Mouse (Mus musculus): ENCODE measurements at regions not wholly inside any gene's neighbourhood (a gene's known extent, or its start where the extent isn't known, plus 50 kb on each side); places are given as distances from the start of the nearest gene placed in this dataset.

DNA sequence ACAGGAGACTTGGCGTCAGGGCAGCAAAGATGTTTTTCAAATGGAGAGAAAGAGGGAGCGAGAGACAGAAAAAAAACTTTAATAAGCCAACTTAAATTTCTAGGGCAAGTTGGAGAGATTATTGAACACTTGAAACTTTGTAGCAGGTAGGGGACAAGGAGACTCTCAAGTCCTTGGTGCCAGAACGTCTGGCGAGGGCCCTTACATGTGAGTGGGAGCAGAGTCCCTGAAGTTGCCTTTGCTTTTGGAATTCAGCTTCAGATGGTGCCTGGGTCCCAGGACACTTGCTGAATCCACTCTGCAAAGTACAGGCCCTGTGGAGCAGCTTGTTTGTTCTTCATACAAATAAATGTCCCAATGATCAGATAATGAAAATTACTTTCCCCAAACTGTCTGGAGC, 693.2 kb upstream of the Adgrl2 start:
- H3K36me3 ChIP-seq (replicated peaks in 1 of 2; ENCODE audit: control insufficient read depth in 1 of 2, insufficient read depth in 1 of 2, low read length in 1 of 2), result no peaks in the 10 kb centered on the region
- no peaks in the 10 kb centered on the region for H3K27me3 ChIP-seq (replicated peaks)
- H3K4me1 ChIP-seq (ENCODE audit: control insufficient read depth in 1 of 2, insufficient read depth in 2 of 2), result no peaks in the 10 kb centered on the region
- H3K4me2 ChIP-seq (ENCODE audit: insufficient read depth, low read depth, poor library complexity, severe bottlenecking), result no peak overlapping the region
- dilution Hi-C loops (cut with MboI; ENCODE audit: extremely low pct_ligation_motif_present, extremely low pct_unique_long_range_greater_than_20kb, low sequenced_read_pairs), result no loop called here
- in situ Hi-C loops (cut with MboI; ENCODE audit: low pct_ligation_motif_present, low pct_unique_long_range_greater_than_20kb, low sequenced_read_pairs), result no loop called here
- H3K9ac ChIP-seq (ENCODE audit: insufficient read depth, low read depth), result no peak overlapping the region
- H3K27ac ChIP-seq (ENCODE audit: insufficient read depth, low read depth), result no peak overlapping the region
- H3K9me3 ChIP-seq (replicated peaks; ENCODE audit: low read length), result no peaks in the 10 kb centered on the region
- H3K79me2 ChIP-seq (replicated peaks; ENCODE audit: control insufficient read depth, extremely low read depth, insufficient read depth, poor library complexity, severe bottlenecking), result no peaks in the 10 kb centered on the region
- H3K4me3 ChIP-seq (replicated peaks in 1 of 3; ENCODE audit: low read depth in 2 of 3, low read length in 2 of 3, poor library complexity in 1 of 3), result no peak overlapping the region
- DNase-seq (ENCODE audit: extremely low read depth), result no peak
- no peak for TF ChIP-seq EP300 (IDR thresholded peaks at IDR 0.05; ENCODE audit: low read length)
- no peak for TF ChIP-seq CHD2 (IDR thresholded peaks at IDR 0.05; ENCODE audit: low read length)
- TF ChIP-seq POLR2A (IDR thresholded peaks at IDR 0.05; ENCODE audit: low read depth, low read length), result no peak

DNA sequence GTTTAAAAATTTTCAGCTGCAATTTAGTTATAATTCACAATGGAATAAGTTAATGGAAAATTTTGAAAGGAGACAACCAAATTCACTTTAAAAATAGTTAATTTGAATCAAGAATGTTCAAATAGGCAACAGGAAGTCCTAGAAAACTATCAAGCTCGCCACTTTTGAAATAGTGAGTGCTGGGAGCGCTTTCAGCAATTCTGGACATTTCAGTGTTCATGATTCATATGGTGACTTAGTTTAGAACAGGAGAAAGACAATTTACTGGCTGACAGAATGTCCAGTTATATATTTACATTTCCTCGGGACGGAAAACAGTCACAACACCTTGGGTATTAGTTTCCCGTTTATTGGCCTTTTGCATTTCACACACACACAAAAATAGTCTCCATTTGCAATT, 691.9 kb upstream of the Adgrl2 start:
- no peak for TF ChIP-seq ETS1 (conservative IDR thresholded peaks at IDR 0.05; ENCODE audit: low read depth, low read length)
- no peak for TF ChIP-seq E2F4 (IDR thresholded peaks at IDR 0.05; ENCODE audit: insufficient replicate concordance, low read depth, low read length)
- TF ChIP-seq HCFC1 (IDR thresholded peaks at IDR 0.05; ENCODE audit: low read depth, low read length), result no peak
- TF ChIP-seq MXI1 (IDR thresholded peaks at IDR 0.05; ENCODE audit: low read depth, low read length), result no peak
- no peak for TF ChIP-seq CHD2 (IDR thresholded peaks at IDR 0.05; ENCODE audit: low read length)
- TF ChIP-seq ELF1 (IDR thresholded peaks at IDR 0.05; ENCODE audit: low read depth, low read length), result no peak
- TF ChIP-seq JUND (conservative IDR thresholded peaks at IDR 0.05; ENCODE audit: low read depth, low read length), result no peak
- no peak for TF ChIP-seq SMC3 (IDR thresholded peaks at IDR 0.05; ENCODE audit: low read depth, low read length)
- H3K27me3 ChIP-seq (replicated peaks), result no peaks in the 10 kb centered on the region
- H3K4me1 ChIP-seq (ENCODE audit: control insufficient read depth in 1 of 2, insufficient read depth in 2 of 2), result no peaks in the 10 kb centered on the region
- H3K27ac ChIP-seq (ENCODE audit: insufficient read depth, low read depth), result no peak overlapping the region
- H3K79me2 ChIP-seq (replicated peaks; ENCODE audit: control insufficient read depth, extremely low read depth, insufficient read depth, poor library complexity, severe bottlenecking), result no peaks in the 10 kb centered on the region
- H3K4me3 ChIP-seq (replicated peaks in 1 of 3; ENCODE audit: low read depth in 2 of 3, low read length in 2 of 3, poor library complexity in 1 of 3), result no peak overlapping the region
- no peak overlapping the region for H3K9ac ChIP-seq (ENCODE audit: insufficient read depth, low read depth)
- in situ Hi-C loops (cut with MboI; ENCODE audit: low pct_ligation_motif_present, low pct_unique_long_range_greater_than_20kb, low sequenced_read_pairs) (no loop called here), dilution Hi-C loops (cut with MboI; ENCODE audit: extremely low pct_ligation_motif_present, extremely low pct_unique_long_range_greater_than_20kb, low sequenced_read_pairs) (no loop called here)
- no peaks in the 10 kb centered on the region for H3K9me3 ChIP-seq (replicated peaks; ENCODE audit: low read length)
- no peak for DNase-seq (ENCODE audit: extremely low read depth)
- H3K36me3 ChIP-seq (replicated peaks in 1 of 2; ENCODE audit: control insufficient read depth in 1 of 2, insufficient read depth in 1 of 2, low read length in 1 of 2), result no peaks in the 10 kb centered on the region
- no peak overlapping the region for H3K4me2 ChIP-seq (ENCODE audit: insufficient read depth, low read depth, poor library complexity, severe bottlenecking)

DNA sequence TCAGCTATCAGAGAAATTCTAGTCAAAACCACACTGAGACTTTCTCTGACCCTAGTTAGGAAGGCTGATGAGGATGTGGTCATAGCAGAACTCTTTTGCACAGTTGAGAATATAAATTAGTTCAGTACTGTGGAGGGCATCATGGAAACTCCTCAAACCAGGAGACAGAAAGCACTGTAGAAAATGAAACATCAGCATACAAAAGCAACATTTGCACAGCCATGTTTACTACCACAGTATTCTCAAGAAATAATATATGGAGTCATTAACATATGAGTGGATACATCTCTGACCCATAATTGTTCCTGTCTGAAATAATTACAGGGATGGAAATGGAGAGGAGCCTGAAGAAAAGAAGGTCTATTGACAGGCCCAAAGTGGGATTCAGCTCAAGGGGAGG, 683.6 kb upstream of the Adgrl2 start:
- TF ChIP-seq POLR2A (IDR thresholded peaks at IDR 0.05; ENCODE audit: low read depth, low read length), result no peak
- no peak for TF ChIP-seq EP300 (IDR thresholded peaks at IDR 0.05; ENCODE audit: low read length)
- Histone ChIP-seq H3K9ac (ENCODE audit: insufficient read depth, low read depth) (no peak overlapping the region), H3K79me2 (replicated peaks; ENCODE audit: control insufficient read depth, extremely low read depth, insufficient read depth, poor library complexity, severe bottlenecking) (no peaks in the 10 kb centered on the region), H3K4me3 (replicated peaks in 1 of 3; ENCODE audit: low read depth in 2 of 3, low read length in 2 of 3, poor library complexity in 1 of 3) (no peak overlapping the region), H3K27ac (ENCODE audit: insufficient read depth, low read depth) (no peak overlapping the region), H3K36me3 (replicated peaks in 1 of 2; ENCODE audit: control insufficient read depth in 1 of 2, insufficient read depth in 1 of 2, low read length in 1 of 2) (no peaks in the 10 kb centered on the region), H3K4me2 (ENCODE audit: insufficient read depth, low read depth, poor library complexity, severe bottlenecking) (no peak overlapping the region), H3K9me3 (replicated peaks; ENCODE audit: low read length) (no peaks in the 10 kb centered on the region), H3K27me3 (replicated peaks) (no peaks in the 10 kb centered on the region), H3K4me1 (ENCODE audit: control insufficient read depth in 1 of 2, insufficient read depth in 2 of 2) (peaks cover 0 to 22% of the 10 kb centered on the region in 2 experiments; a peak in 1 of 4 replicates)
- dilution Hi-C loops (cut with MboI; ENCODE audit: extremely low pct_ligation_motif_present, extremely low pct_unique_long_range_greater_than_20kb, low sequenced_read_pairs), result no loop called here
- in situ Hi-C loops (cut with MboI; ENCODE audit: low pct_ligation_motif_present, low pct_unique_long_range_greater_than_20kb, low sequenced_read_pairs), result no loop called here
- no peak for DNase-seq (ENCODE audit: extremely low read depth)
